Mouse (Mus musculus) embryonic stem cell, embryonic (primary cell): Measurements from ENCODE around the gene Slc6a19.

Experiments
- CTCF ChIA-PET, 4 experiments: fragments of 300-600 bp in 2 of 4; fragments of 350-600 bp in 2 of 4; sonication (Branson Sonifier 250); formaldehyde crosslinking; loops; one replicate each; lab custom pipeline; 2022; ENCODE audit warnings: inconsistent platforms in 2 of 4; lab: Charles Lee
- POLR2A ChIA-PET, 4 experiments: fragments of 300-600 bp in 2 of 4; fragments of 350-600 bp in 2 of 4; sonication (Branson Sonifier 250); formaldehyde crosslinking; loops; one replicate each; lab custom pipeline; 2022; ENCODE audit warnings: antibody characterized with exemption in 4 of 4, inconsistent platforms in 1 of 4; lab: Charles Lee

The Slc6a19 gene

DNA sequence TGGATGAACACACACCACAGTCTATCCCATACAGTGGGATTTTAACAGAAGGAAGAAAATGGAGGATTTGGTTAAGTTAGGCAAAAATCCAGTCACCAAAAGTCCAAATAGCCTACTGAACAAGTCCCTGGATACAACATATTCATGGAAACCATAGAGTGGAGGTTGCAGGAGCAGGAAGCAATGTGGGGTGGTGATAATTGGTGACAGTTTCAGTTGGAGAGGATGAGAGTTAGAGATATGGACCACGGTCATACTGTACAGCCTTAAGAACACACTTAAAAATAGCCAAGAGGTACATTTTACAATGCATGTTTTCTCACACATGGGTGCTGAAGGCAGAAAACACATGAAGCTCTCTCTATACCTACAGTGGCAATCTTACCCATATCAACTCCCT, 9.7 kb downstream of the Slc6a19 start:
- ChIA-PET CTCF (interaction anchor here in 2 of 4 experiments (0.8 to 1.7 kb wide), 2 partner anchors 23 to 49 kb away, joined by 4 read pairs; no protein-coding TSS in a partner anchor), POLR2A (interaction anchor here in 1 of 4 experiments (0.6 to 1.5 kb wide), 3 partner anchors 10 to 154 kb away, joined by 3 to 6 read pairs (median 5); partner anchors contain the start of gene Slc6a19)

DNA sequence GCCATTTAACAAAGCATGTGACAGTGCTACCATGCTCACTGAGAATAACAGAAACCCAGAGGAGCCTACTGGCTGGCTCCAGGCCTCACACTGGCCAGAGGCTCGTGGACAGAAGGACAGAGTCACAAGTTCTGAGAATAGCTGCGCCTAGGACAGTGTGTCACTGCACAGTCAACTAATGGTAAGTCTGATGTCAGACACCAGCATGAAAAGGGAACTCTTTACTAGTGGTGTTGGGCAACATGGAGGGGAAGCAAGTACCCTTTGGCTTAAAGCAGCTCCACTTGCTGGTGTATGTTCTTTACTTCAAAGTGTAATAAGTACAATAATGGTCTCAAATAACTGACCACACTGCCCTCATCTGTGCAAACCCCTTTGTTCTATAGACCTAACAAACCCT, 11.3 kb downstream of the Slc6a19 start:
- POLR2A ChIA-PET = interaction anchor here in 1 of 4 experiments (1.3 kb wide), 1 partner anchor 17 kb away, joined by 3 read pairs; no protein-coding TSS in a partner anchor

DNA sequence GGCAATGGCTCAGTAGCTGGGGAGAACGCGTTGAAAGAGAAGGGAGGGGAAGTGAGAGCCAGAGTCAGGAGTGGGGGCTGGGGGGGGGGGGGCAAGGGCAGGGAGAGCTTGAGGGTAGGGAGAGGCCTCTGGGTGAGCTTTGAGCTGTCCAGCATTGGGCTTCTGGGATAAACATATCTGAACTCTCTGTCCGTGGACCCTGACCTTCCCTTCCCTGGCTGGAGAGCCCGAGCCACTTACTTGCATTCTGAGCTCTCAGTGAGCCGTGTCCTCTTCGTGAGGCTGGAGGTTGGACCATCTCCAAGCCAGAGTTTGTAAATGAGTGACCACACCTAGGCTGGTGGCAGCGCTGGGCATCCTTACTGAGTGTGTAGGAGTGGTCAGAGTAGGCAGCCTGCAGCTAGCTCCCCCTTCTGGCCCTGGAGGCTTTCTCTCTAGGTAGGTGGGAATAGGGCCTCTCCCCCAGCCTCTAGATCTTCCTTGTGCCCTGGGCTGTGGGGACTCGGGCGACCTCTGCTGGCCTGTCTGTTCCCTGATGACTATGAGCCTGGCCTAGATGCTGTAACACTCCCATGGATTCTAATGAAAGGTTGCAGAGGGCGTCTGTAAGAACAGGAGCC, 12.3 kb downstream of the Slc6a19 start:
- CTCF ChIA-PET = interaction anchor here (0.6 to 2.5 kb wide), 60 partner anchors 9 to 744 kb away, joined by 3 to 34 read pairs (median 4); partner anchors contain the start of genes Slc6a19 (in 2 of the 4), Nkd2 (in 1 of the 4), Slc6a18 (in 1 of the 4) and Slc6a3 (in 1 of the 4)
- POLR2A ChIA-PET = interaction anchor here in 1 of 4 experiments (0.6 to 1.3 kb wide), 2 partner anchors 18 to 166 kb away, joined by 3 read pairs; no protein-coding TSS in a partner anchor

More for the DNA sequence above, 11.3 kb downstream of the Slc6a19 start:
- CTCF ChIA-PET = interaction anchor here (0.5 to 2.5 kb wide), 19 partner anchors 8 to 310 kb away, joined by 3 to 34 read pairs (median 5); partner anchors contain the start of gene Slc6a19 (in 1 of the 4)

DNA sequence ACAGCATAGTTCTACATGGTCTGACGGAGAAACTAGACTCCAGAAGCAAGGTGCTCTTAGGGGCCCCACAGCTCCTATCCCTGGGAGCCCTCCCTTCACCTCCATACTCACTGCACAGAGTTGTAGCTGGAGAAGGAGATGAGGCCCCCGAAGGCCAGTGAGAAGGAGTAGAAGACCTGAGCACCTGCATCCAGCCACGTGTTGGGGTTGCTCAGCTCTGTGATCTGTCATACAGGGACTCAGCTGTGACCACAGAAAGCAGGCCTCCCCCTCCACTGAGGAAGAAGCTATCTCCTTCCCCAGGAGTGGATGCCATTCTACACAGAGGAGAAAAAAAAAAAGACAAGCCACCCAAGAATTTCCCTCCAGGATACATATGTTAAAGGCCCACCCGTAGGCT, 15.7 kb downstream of the Slc6a19 start:
- ChIA-PET POLR2A (interaction anchor here in 1 of 4 experiments (1.1 kb wide), 1 partner anchor 12 kb away, joined by 3 read pairs; no protein-coding TSS in a partner anchor), CTCF (no interaction called here)

DNA sequence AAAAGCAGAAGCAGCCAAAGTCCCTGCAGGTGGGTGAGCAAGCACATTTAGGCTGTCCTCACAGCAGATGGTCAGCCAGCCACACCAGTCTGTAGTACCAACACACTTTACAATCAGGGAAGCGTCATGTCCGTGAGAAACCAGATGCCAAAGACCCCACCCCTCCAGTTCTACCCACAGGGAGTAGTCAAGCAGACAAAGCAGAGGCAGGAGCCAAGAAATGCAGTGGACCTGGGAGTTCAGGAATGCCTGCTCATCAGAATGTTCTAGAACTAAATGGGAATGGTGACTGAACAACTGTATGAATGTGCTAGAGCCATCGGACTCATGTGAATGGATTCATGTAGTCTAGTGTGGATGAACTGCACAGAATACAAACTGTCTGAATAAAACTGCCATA, 17.1 kb downstream of the Slc6a19 start:
- ChIA-PET CTCF (no interaction called here), POLR2A (interaction anchor here in 1 of 4 experiments (0.7 kb wide), 1 partner anchor 47 kb away, joined by 3 read pairs; no protein-coding TSS in a partner anchor)

DNA sequence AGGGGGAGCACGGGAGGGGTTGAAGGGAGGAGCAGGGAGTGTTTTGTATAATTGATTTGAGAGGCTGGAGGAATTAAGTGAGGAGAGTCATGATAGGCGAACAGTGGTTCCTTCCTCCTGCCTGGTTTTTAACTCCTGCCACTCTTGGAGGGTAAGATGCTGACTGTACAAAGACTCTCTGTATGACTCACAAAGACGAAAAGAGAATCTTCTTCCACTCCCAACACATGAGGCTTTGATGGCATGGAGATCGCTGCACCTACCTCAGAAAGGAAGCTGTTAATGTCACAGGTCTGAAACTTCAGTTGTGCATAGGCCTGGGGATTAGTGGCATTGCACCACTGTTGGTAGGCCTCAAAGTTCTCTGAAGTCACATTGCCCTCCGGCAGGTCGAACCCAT, 19.2 kb downstream of the Slc6a19 start:
- ChIA-PET CTCF (no interaction called here), POLR2A (no interaction called here)

DNA sequence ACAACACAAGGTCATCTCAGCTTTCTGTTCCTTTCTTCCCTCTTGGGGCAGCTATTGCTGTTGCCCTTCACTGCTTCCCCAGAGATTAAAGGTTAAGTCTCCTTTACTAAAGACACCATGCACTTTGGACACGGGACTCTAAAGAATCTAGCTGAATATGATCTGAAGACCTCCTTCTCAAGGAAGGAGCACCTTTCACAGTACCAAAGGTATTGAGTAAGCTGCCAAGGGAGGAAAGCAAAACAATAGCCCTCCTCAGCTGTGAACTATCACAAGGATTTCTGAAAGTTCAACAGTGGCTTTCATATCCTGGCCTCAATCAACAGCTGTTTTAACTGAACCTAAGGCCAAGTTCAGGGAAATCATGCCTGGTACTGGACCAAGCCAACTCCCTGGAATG, 20.3 kb downstream of the Slc6a19 start:
- ChIA-PET POLR2A (no interaction called here), CTCF (interaction anchor here (0.7 to 1.3 kb wide), 4 partner anchors 8 to 144 kb away, joined by 3 to 5 read pairs (median 3); no protein-coding TSS in a partner anchor)

DNA sequence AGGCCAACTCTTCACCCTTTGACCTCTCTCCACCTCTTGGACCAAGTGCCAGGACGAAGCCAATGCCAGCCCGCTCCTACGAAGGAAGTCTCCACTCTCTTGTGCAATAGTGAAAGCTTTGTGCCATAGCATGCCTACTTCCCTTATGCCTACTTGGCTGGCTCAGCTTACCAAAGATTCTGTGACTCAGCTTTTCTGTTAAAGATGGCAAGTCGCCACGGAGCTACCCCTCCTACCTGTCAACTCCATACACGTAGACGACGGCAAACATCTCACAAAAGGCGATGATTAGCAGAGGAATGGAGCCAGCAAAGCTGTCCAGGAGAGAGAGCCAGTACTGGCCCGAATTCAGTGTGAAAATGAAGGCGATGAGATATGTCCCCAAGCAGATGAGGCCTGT, 21.0 kb downstream of the Slc6a19 start:
- CTCF ChIA-PET = interaction anchor here (0.7 to 1.3 kb wide), 5 partner anchors 9 to 145 kb away, joined by 3 to 5 read pairs (median 3); no protein-coding TSS in a partner anchor
- POLR2A ChIA-PET = no interaction called here

DNA sequence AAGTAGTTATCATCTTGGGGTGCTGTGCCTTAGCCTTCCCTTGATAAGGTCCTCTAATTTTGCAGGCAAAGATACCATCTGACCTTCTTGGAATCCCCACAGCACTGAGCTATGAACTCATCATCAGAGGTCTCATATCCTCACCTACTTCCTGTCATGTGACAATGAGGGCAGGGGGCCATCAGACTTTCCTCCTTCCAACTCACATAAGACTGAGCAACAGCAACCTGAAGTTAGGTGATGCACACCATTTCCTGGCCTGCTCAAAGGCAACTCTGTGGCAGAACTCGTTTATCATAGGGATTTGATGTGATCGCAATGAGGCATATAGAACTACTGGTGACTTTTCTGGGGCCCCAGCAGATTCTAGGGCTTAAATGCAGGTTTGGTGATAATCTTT, 22.4 kb downstream of the Slc6a19 start:
- POLR2A ChIA-PET = no interaction called here
- CTCF ChIA-PET = interaction anchor here in 3 of 4 experiments (0.8 to 1.1 kb wide), 3 partner anchors 10 to 140 kb away, joined by 3 read pairs; no protein-coding TSS in a partner anchor

DNA sequence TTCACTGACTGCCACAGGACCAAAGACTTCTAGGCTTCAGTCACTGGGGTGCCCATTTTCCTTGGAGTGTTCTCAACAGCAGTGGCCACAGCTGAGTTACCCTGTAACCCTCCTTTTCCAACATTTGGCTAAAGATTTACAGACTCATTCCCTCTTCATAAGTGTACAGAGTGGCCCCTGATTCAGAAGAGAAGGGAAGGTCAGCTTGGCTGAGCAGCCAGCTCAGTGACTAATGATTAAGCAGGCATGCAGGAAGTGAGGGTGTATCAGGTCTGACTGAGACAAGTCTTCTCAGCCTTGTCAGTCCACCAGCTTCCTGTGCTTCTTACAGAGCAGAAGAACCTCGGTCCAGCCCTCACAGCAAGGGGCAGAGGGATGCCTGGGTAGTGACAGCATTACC, 24.3 kb downstream of the Slc6a19 start:
- ChIA-PET POLR2A (no interaction called here), CTCF (interaction anchor here in 2 of 4 experiments (0.5 to 1.2 kb wide), 2 partner anchors 12 to 177 kb away, joined by 7 to 9 read pairs; no protein-coding TSS in a partner anchor)

DNA sequence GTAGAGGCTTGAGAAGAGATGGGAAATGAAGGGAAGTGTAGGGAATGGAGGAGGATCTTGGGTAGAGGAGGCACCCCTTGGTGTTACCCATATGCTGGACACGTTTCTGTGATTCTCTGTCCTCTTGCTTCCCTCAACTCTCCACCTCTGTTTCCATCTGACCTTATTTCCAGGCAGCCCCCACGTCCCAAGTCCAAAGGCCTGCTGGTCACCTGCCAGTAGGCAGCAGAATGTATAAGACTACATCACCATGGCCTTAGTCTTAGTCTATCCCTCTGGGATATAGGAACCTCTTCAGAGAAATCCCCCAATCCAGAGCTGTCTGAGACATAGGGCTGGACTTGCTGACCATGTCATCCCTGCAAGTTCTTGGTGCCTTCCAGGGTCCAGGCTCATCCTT, 25.4 kb downstream of the Slc6a19 start:
- CTCF ChIA-PET = no interaction called here

DNA sequence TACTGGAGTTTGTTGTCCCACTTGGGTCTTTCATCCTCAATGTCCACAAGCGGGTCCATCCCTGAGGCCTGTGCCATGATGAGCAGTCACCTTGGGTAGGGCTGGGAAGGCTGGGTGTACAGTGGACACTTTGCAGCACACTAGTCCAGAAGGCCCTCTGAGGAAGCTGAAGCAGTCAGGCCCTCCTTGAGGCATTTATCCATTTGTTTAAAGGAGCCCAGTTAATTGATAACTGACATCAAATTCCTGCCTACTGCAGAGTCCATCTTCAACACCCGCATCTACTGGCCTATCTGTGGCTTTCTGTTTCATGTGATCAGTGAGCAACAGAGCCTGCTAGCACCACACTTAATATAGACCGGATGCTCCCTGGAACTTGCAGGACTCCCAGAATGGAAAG, 26.8 kb downstream of the Slc6a19 start, which contains the start of gene Slc6a18:
Slc6a18 (minus strand) TSS at position 171 of the 400 bp plus-strand sequence.
- ChIA-PET CTCF (interaction anchor here in 3 of 4 experiments (0.9 to 1.3 kb wide), 4 partner anchors 14 to 293 kb away, joined by 3 read pairs; no protein-coding TSS in a partner anchor), POLR2A (no interaction called here)

More for the DNA sequence above, 25.4 kb downstream of the Slc6a19 start:
- POLR2A ChIA-PET = no interaction called here

DNA sequence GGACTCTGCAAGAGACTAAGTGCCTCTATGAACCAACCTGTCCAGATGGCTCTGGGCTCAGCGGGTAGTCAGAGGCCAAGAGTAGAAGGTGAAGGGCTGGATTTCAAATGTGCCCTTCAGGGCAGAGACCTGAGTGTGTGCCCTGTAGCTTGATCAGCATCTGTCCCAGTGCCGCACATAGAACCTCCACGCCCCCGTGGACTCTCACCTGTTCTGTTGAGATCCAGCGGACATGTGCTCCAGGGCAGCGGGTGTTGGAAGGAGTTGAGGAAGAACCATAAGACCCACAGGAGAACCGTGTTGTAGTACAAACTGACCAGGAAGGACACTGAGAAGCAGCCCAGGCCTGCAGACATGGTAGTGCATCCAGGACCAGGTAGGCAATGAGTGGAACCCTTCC, 29.5 kb downstream of the Slc6a19 start:
- ChIA-PET CTCF (interaction anchor here in 1 of 4 experiments (1.2 kb wide), 1 partner anchor 18 kb away, joined by 3 read pairs; no protein-coding TSS in a partner anchor), POLR2A (no interaction called here)

DNA sequence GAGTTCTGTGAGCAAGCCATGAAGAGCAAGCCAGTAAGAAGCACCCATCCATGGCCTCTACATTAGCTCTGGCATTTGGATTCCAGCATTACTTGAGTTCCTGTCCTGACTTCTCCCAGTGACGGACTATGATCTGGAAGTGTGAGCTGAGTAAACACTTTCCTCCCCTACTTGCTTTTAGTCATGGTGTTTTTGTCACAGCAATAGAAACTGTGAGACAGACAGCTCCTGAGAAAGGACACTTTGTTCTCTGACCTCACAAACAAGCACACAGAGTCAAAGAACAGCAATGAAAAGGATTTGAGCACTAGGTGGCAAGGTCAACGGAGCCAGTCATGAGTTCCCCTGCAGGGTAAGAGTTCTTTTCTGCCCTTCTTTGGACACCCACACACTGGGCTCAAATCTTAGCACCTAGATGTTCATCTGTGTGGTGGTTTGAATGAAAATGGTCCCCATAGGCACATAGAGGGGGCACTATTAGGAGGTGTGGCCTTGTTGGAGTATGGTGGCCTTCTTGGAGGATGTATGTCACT, 44.4 kb downstream of the Slc6a19 start:
- CTCF ChIA-PET = interaction anchor here in 1 of 4 experiments (0.5 to 1.3 kb wide), 2 partner anchors 13 to 40 kb away, joined by 4 to 6 read pairs; no protein-coding TSS in a partner anchor
- POLR2A ChIA-PET = interaction anchor here in 2 of 4 experiments (0.6 to 1.1 kb wide), 4 partner anchors 33 to 317 kb away, joined by 3 read pairs; no protein-coding TSS in a partner anchor

DNA sequence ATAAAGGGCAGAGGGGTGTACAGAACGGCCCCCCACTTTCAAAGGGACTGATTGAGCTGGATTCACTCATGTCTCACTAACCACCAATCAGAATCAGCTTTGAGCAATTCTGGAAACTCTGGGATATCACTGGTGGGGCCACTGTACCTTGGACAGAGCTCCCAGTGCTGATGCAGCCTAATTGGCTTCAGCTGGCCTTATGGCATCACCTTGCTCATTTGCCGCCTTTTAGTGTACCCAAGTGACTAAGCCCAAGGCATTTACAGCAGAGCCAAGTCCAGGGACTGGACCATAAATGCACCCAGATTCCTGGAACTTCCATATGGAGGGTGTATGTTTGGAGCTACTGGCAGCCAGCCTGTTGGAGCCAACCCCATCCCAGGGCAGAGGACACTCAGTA, 45.7 kb downstream of the Slc6a19 start:
- CTCF ChIA-PET = interaction anchor here in 2 of 4 experiments (0.9 to 1.6 kb wide), 5 partner anchors 12 to 33 kb away, joined by 3 to 10 read pairs (median 6); partner anchors contain the start of gene Tert (in 1 of the 2)

DNA sequence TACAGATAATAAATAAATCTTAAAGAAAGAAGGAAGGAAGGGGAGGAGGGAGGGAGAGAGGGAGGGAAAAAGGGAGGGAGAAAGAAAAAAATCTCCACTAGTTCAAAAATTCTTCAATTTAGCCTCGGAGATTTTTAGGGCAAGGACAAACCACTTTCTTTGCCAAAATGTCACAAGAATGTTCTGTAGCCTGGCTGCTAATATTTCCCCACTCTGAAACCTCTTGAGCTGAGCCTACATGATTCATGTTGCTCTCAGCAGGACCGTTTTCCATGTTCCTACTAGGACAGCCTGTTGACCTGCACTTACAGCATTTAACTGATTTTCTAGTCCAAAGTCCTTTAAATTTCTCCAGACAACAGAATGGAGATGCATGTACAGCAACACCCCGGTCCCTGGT, 49.7 kb downstream of the Slc6a19 start:
- ChIA-PET POLR2A (no interaction called here), CTCF (interaction anchor here in 2 of 4 experiments (0.5 to 0.7 kb wide), 2 partner anchors 61 to 878 kb away, joined by 3 to 4 read pairs; no protein-coding TSS in a partner anchor)

More for the DNA sequence above, 45.7 kb downstream of the Slc6a19 start:
- POLR2A ChIA-PET = interaction anchor here in 2 of 4 experiments (0.8 to 1.3 kb wide), 2 partner anchors 10 to 279 kb away, joined by 3 to 4 read pairs; partner anchors contain the start of genes Brd9 (in 1 of the 2) and Trip13 (in 1 of the 2)

DNA sequence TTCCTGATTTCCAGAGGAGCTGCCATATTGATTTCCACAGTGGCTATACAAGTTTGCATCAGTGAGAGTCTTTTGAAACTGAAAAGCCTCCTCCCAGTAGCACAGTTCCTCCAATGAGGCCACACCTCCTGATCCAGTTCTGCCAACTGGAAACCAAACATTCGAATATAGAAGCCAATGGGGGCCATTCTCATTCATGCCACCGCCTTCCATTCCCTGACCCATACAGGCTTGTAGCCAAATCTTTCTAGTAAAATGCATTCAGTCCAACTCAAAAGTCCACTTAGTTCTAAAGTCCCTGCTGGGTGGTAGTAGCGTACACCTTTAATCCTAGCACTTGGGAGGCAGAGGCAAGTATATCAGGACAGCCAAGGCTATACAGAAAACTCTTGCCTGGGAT, 51.4 kb downstream of the Slc6a19 start:
- ChIA-PET CTCF (interaction anchor here in 2 of 4 experiments (0.6 to 1.5 kb wide), 4 partner anchors 39 to 342 kb away, joined by 3 to 6 read pairs (median 4); no protein-coding TSS in a partner anchor), POLR2A (interaction anchor here in 1 of 4 experiments (1.2 kb wide), 1 partner anchor 159 kb away, joined by 3 read pairs; no protein-coding TSS in a partner anchor)

DNA sequence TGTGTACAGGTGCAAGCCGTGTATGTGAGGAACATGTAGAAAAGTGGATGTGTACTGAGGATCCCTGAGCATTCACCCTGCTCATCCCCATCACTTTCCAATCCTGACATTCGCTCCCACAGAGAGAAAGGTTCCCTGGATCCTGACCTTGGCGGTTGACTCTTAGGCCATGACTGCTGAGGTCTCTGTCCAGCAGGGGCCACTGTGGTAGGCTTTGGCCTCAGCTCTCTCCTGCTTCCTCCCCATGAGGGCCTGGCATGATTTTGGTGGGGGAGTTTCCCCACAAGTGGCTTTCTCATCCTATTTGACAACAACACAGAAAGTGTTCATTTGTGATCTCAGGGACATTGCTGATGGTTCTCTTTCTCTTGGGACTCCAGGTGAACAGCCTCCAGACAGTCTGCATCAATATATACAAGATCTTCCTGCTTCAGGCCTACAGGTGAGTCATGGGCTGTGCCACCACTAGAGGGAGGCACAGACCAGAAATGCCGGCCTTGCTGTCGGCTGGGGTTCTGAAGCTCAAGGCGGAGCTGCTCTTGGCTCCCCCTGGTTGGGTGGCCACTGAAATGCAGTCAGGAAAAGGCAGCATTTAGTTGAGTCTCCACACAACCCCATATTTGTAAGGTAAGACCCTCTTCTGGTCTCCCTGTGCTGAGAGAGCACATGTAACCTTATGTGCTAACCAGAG, 58.1 kb downstream of the Slc6a19 start:
- POLR2A ChIA-PET = interaction anchor here in 2 of 4 experiments (0.6 to 1.2 kb wide), 5 partner anchors 19 to 487 kb away, joined by 3 to 6 read pairs (median 4); partner anchors contain the start of gene Tert (in 2 of the 2)
- CTCF ChIA-PET = interaction anchor here (0.6 to 5.1 kb wide), 38 partner anchors 10 to 654 kb away, joined by 3 to 34 read pairs (median 5); partner anchors contain the start of genes Tert (in 3 of the 4) and Cep72 (in 1 of the 4)
